Mouse (Mus musculus): ENCODE data around the gene Vmn1r196. TPM values are rescaled to one million over a fixed set of nuclear protein-coding genes. Genes with fewer than 3 reads are reported as not detected.

The Vmn1r196 gene
- polyA plus RNA-seq, 1 experiment from 2014 or later = not detected

Other genes starting within 250 kb of the Vmn1r196 start
- gene Hist1h4i, start 248.6 kb upstream of the Vmn1r196 start, polyA plus RNA-seq (2015; fragmentation: Nextera tagmentation; extraction: Ambion mirVana) = 30.5 and 31.4 TPM in 2 replicates
- 59.1 and 68.1 TPM in 2 replicates for gene Hist1h2ag, start 247.0 kb upstream of the Vmn1r196 start, polyA plus RNA-seq (2015; fragmentation: Nextera tagmentation; extraction: Ambion mirVana)
- gene Hist1h2bj, start 246.7 kb upstream of the Vmn1r196 start, polyA plus RNA-seq (2015; fragmentation: Nextera tagmentation; extraction: Ambion mirVana) = 16.8 and 19.2 TPM in 2 replicates
- not detected in 2 replicates for gene Vmn1r188, start 205.5 kb upstream of the Vmn1r196 start, polyA plus RNA-seq (2015; fragmentation: Nextera tagmentation; extraction: Ambion mirVana)
- not detected in 2 replicates for gene Vmn1r189, start 184.1 kb upstream of the Vmn1r196 start, polyA plus RNA-seq (2015; fragmentation: Nextera tagmentation; extraction: Ambion mirVana)
- not detected in 2 replicates for gene Vmn1r191, start 106.0 kb upstream of the Vmn1r196 start, polyA plus RNA-seq (2015; fragmentation: Nextera tagmentation; extraction: Ambion mirVana)
- not detected in 2 replicates for gene Vmn1r192, start 98.8 kb upstream of the Vmn1r196 start, polyA plus RNA-seq (2015; fragmentation: Nextera tagmentation; extraction: Ambion mirVana)
- gene Vmn1r193, start 66.8 kb upstream of the Vmn1r196 start, polyA plus RNA-seq (2015; fragmentation: Nextera tagmentation; extraction: Ambion mirVana) = not detected in 2 replicates
- not detected in 2 replicates for gene Vmn1r194, start 45.7 kb upstream of the Vmn1r196 start, polyA plus RNA-seq (2015; fragmentation: Nextera tagmentation; extraction: Ambion mirVana)
- not detected in 2 replicates for gene Vmn1r195, start 19.4 kb upstream of the Vmn1r196 start, polyA plus RNA-seq (2015; fragmentation: Nextera tagmentation; extraction: Ambion mirVana)
- gene Vmn1r197, start 34.7 kb downstream of the Vmn1r196 start, polyA plus RNA-seq (2015; fragmentation: Nextera tagmentation; extraction: Ambion mirVana) = not detected in 2 replicates
- gene Vmn1r198, start 60.4 kb downstream of the Vmn1r196 start, polyA plus RNA-seq (2015; fragmentation: Nextera tagmentation; extraction: Ambion mirVana) = not detected in 2 replicates
- gene Vmn1r199, start 89.9 kb downstream of the Vmn1r196 start, polyA plus RNA-seq (2015; fragmentation: Nextera tagmentation; extraction: Ambion mirVana) = not detected in 2 replicates
- gene Vmn1r200, start 100.5 kb downstream of the Vmn1r196 start, polyA plus RNA-seq (2015; fragmentation: Nextera tagmentation; extraction: Ambion mirVana) = not detected in 2 replicates
- not detected in 2 replicates for gene Vmn1r201, start 182.0 kb downstream of the Vmn1r196 start, polyA plus RNA-seq (2015; fragmentation: Nextera tagmentation; extraction: Ambion mirVana)
- gene Vmn1r202, start 215.5 kb downstream of the Vmn1r196 start, polyA plus RNA-seq (2015; fragmentation: Nextera tagmentation; extraction: Ambion mirVana) = 0.03 TPM in 1 of 2 replicates, not detected in the other
- gene Vmn1r203, start 228.2 kb downstream of the Vmn1r196 start, polyA plus RNA-seq (2015; fragmentation: Nextera tagmentation; extraction: Ambion mirVana) = not detected in 2 replicates

All from kidney, embryonic 15.5 days (tissue).